Mouse (Mus musculus) liver, embryonic 14.5 days (tissue): ENCODE data around the gene Zbtb22. TPM values are rescaled to one million over a fixed set of nuclear protein-coding genes. Genes with fewer than 3 reads are reported as not detected.
"Not testable (repeated sequence)": the region's sequence is repeated elsewhere in the genome, so short reads cannot be mapped to it uniquely, and the experiment has no call there.

Source experiments
- ATAC-seq: fragments of 200-750 bp; cut with Nextera tagmentation; 2 replicates; pipeline ENCODE4 v1.8.0; 2017; ENCODE audit warnings: moderate number of reproducible peaks, mild to moderate bottlenecking, moderate library complexity; ENCODE audit not compliant: insufficient read depth
- DNase-seq, 3 experiments: peaks; one replicate each; pipeline ENCODE4 v3.0.0-alpha.2; 2012 to 2013; ENCODE audit warnings: low read depth in 3 of 3, low spot score in 3 of 3
- H3K27ac ChIP-seq: fragments of 300-500 bp; sonication (generic); 2 replicates; pipeline ENCODE4 v1.5.1; 2014; ENCODE audit warnings: moderate library complexity, mild to moderate bottlenecking, control low read depth, inconsistent platforms
- H3K27me3 ChIP-seq: fragments of 300-500 bp; sonication (generic); 2 replicates; pipeline ENCODE4 v1.6.1; 2014; ENCODE audit warnings: mild to moderate bottlenecking, low read length, moderate library complexity; ENCODE audit not compliant: control insufficient read depth, insufficient read depth
- H3K36me3 ChIP-seq: fragments of 300-500 bp; sonication (generic); replicated peaks from 2 replicates; pipeline ENCODE4 v1.6.1; 2014; ENCODE audit warnings: low read depth; ENCODE audit not compliant: control insufficient read depth, insufficient read depth
- H3K4me1 ChIP-seq, 2 experiments: fragments of 200-500 bp in 1 of 2; fragments of 300-500 bp in 1 of 2; sonication (generic) in 1 of 2; replicated peaks; 2 replicates each; pipeline ENCODE4 v1.6.1; 2012 to 2014; ENCODE audit warnings: antibody characterized with exemption in 1 of 2, inconsistent platforms in 1 of 2, low read length in 1 of 2; ENCODE audit not compliant: control insufficient read depth in 2 of 2, insufficient read depth in 2 of 2
- H3K4me2 ChIP-seq: fragments of 300-500 bp; sonication (generic); 2 replicates; pipeline ENCODE4 v1.6.1; 2014; ENCODE audit warnings: low read depth, mild to moderate bottlenecking, control low read depth, moderate library complexity
- H3K4me3 ChIP-seq, 2 experiments: fragments of 200-500 bp in 1 of 2; fragments of 300-500 bp in 1 of 2; sonication (generic) in 1 of 2; 2 replicates each; pipeline ENCODE4 v1.5.1; 2012 to 2014; ENCODE audit warnings: low read depth in 2 of 2, low read length in 2 of 2, mild to moderate bottlenecking in 2 of 2, control low read depth in 1 of 2, inconsistent platforms in 1 of 2, moderate library complexity in 1 of 2; ENCODE audit not compliant: insufficient read depth in 1 of 2
- H3K9ac ChIP-seq: fragments of 300-500 bp; sonication (generic); replicated peaks from 2 replicates; pipeline ENCODE4 v1.6.1; 2014; ENCODE audit warnings: mild to moderate bottlenecking, control low read depth, moderate library complexity
- H3K9me3 ChIP-seq: fragments of 300-500 bp; sonication (generic); 2 replicates; pipeline ENCODE4 v1.6.1; 2016; ENCODE audit warnings: low read length, mixed read lengths; ENCODE audit not compliant: control insufficient read depth
- CTCF ChIP-seq: IDR thresholded peaks from 2 replicates; pipeline ENCODE4 v1.5.1; 2016; ENCODE audit warnings: antibody characterized with exemption, low read depth, control low read depth
- EP300 ChIP-seq: IDR thresholded peaks from 2 replicates; pipeline ENCODE4 v1.6.1; 2016; ENCODE audit warnings: antibody characterized with exemption, low read depth
- WGBS: fragments of 180-500 bp; shearing (Covaris S2); extraction: QIAGEN DNeasy Blood & Tissue Kit; methylation state at CpG from one replicate; pipeline ENCODE4 v1.1.7; 2014; ENCODE audit not compliant: insufficient replicate concordance; 5-methylcytosine and 5-hydroxymethylcytosine counted together
- polyA plus RNA-seq, 2 experiments: library from polyadenylated mRNA; depleted of rRNA in 1 of 2; stranded (reverse) in 1 of 2; unstranded in 1 of 2; fragments of >200 nt; fragmentation: Nextera tagmentation in 1 of 2; extraction: Ambion mirVana in 1 of 2; gene quantifications; 2 replicates each; pipeline versions ENCODE4 v1.2.1 to v1.2.3; 2012 to 2014

Gene Zbtb22
- polyA plus RNA-seq, 2 experiments: 4.8 to 12.1 TPM

DNA sequence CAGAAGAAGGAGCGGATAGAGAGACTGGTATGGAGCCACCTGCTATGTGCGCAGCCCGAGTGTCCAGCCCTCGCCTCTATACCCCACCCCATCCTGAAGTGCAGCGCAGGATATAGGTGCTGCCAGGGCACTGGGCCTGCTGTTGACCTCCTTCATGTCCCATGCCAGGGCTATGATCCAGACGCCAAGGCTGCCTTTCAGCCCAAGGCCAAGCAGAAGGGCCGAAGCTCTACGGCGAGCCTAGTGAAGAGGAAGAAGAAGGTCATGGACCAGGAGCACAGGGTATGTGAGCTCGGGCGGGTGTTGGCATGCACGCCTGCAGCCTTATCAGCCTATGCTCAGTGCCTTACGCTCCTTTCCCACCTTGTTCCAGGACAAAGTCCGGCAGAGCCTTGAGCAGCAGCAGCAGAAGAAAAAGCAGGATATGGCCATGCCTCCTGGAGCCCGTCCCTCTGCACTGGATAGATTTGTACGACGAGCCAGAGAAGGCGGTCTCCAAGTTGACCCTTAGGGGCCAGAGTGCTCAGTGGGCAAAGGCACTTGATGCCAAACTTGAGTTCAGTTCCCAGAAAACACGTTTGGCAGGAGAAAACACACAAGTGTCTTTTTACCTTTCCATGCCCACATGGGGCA, 33.3 kb downstream of the Zbtb22 start:
- Histone ChIP-seq H3K4me3 (no peak overlapping the region), H3K36me3 (peaks cover 23% of the 10 kb centered on the region), H3K27ac (no peak overlapping the region), H3K9me3 (no peaks in the 10 kb centered on the region), H3K4me2 (no peak overlapping the region), H3K27me3 (no peaks in the 10 kb centered on the region), H3K9ac (no peak overlapping the region), H3K4me1 (peaks cover 9 to 17% of the 10 kb centered on the region in 2 experiments)
- TF ChIP-seq CTCF (no peak), EP300 (no peak)
- ATAC-seq (no peak), DNase-seq (no peak)
- 77% methylated on average over 19 of the region's 19 CpGs for WGBS

DNA sequence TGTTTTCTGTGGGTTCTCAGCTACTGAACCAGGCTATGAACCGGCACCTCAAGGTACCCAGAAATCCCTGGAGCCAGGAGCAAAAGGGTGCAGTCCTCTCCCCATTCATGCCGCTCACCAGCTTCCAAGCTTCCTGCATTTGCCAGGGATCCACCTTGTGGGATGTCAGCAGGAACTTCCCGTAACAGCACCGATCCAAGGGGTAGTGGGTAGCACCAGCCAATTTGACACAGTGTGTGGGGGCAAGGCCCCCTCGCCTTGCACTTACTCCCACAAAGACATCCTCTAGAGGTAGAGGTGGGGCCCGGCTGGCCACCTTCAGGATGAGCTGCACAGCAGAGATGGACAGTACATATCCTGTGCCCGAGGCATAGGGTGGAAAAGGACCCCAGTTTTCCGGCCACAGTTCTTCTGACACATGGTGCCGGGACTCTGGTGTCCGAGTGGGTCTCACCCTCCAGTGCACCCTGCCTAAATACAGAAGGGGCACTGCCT, 34.5 kb downstream of the Zbtb22 start:
- ATAC-seq (no peak), DNase-seq (no peak)
- peaks cover 10 to 17% of the 10 kb centered on the region in 2 experiments for H3K4me1 ChIP-seq
- no peak overlapping the region; the same call in 1 of the 2 replicates for H3K9ac ChIP-seq
- H3K27me3 ChIP-seq: no peaks in the 10 kb centered on the region
- TF ChIP-seq CTCF (no peak), EP300 (no peak)
- peak overlapping the region in 1 of 2 experiments; percentile 50; a peak in 1 of 4 replicates for H3K4me3 ChIP-seq
- peak overlapping the region; percentile 89 for H3K4me2 ChIP-seq
- H3K9me3 ChIP-seq: no peaks in the 10 kb centered on the region
- no peak overlapping the region for H3K27ac ChIP-seq
- H3K36me3 ChIP-seq: peaks cover 29% of the 10 kb centered on the region
- 76% methylated on average over 10 of the region's 10 CpGs for WGBS

DNA sequence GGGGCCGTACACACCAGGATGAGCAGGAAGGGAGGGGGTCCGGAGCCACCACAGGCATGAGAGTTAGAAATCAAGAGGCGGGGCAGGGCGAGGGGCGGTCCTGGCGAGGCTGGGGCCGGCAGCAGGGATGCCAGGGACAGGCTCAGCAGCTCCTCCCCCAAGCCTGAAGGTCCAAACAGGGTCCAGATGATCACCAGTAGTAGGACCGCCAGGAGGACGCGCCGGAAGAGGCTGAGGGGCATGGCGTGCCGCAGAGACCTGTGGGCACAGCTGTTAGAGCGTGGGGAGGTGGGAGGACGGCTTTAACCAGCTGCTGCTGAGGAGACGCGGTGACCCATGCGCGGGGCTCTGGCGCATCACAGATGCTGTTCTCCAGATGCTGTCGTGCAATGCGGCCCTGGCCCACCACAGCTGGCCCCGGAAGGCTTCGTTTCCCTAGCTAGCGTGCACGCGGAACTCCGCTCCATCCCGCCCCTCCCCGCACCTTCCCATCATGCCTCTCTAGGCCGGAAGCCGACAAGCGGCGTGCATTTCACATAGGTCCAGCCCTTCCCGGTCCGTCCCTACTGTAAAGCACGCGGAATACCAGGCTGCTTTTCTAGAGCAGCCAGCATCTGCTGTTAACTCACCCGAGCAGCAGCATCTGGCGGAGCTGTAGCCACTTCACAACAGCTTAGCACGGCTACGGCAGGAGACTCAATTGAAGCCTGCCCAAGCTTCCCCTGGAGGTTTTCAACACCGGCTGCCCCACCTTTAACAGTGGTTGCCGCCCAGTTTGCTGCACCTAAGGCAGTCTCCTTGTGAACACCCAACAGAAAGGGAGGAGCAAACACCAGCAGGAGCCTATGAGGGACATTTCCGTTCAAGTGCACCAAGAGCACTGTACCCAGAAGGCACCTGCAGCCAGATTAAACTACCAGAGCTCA, 35.6 kb downstream of the Zbtb22 start, which contains the start of gene B3galt4:
Gene B3galt4 (minus strand): TSS at position 468 of the 926 bp plus-strand sequence.
- H3K36me3 ChIP-seq: peaks cover 29% of the 10 kb centered on the region
- peak within 1 kb of the TSS; percentile 36 to 50 for H3K4me3 ChIP-seq
- peaks cover 10 to 17% of the 10 kb centered on the region in 2 experiments for H3K4me1 ChIP-seq
- H3K27me3 ChIP-seq: no peaks in the 10 kb centered on the region
- peak; percentile 32 for TF ChIP-seq EP300
- TF ChIP-seq CTCF: peak; percentile 24; the same call in 1 of the 2 replicates
- WGBS: under 1% methylated on average over 45 of the region's 45 CpGs
- H3K27ac ChIP-seq: peak within 1 kb of the TSS; percentile 46
- peak within 1 kb of the TSS; percentile 89 for H3K4me2 ChIP-seq
- peak; percentile 71 for ATAC-seq
- peak; percentile 71 to 82 (median 71) for DNase-seq
- no peaks in the 10 kb centered on the region for H3K9me3 ChIP-seq
- H3K9ac ChIP-seq: peak within 1 kb of the TSS; percentile 60

DNA sequence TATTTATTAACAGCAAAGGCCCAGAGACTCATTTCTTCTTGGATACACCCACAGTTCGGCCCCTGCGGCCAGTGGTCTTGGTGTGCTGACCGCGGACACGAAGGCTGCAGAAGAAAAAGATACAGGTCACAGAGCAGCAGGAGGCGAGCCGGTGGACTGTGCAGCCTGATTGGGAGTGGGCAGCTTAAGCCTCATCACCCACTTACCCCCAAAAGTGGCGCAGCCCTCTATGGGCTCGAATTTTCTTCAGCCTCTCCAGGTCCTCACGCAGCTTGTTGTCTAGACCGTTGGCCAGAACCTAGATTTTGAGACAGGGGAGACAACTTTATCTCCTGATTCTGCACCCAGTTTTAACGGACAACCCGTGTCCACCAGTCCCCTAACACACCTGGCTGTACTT, 36.3 kb downstream of the Zbtb22 start:
- Histone ChIP-seq H3K4me3 (peak overlapping the region; percentile 1 to 50; a peak in 3 of 4 replicates), H3K36me3 (peaks cover 29% of the 10 kb centered on the region), H3K9ac (0 out of 2 replicates have a peak overlapping the region, but pooled peaks have one; percentile 28), H3K4me1 (peaks cover 17 to 20% of the 10 kb centered on the region in 2 experiments), H3K27ac (peak overlapping the region; percentile 46), H3K4me2 (peak overlapping the region; percentile 89)
- ATAC-seq, H3K27me3 ChIP-seq, H3K9me3 ChIP-seq, DNase-seq: not testable (repeated sequence)
- 58% methylated on average over 13 of the region's 13 CpGs for WGBS
